Mouse (Mus musculus): Measurements from ENCODE around the gene Uvrag. TPM values are rescaled to one million over a fixed set of nuclear protein-coding genes. Genes with fewer than 3 reads are reported as not detected.

The Uvrag gene
- total RNA-seq, 2 experiments from 2014 or later, result 9.1 to 10.8 TPM

- DNase-seq, result no peak
Observed at GRCm38 (mm10) chr7:99164873-99165410, 24.0 kb upstream of the Uvrag start.

- DNase-seq, result no peak
Observed at GRCm38 (mm10) chr7:99162462-99162861, 21.5 kb upstream of the Uvrag start.

GRCm38 (mm10) chr7:99161961-99162360 is 21.0 kb upstream of the Uvrag start:
- no peak for DNase-seq

- DNase-seq, result peak; percentile 70
Observed at GRCm38 (mm10) chr7:99161529-99161928, 20.6 kb upstream of the Uvrag start.

- no peak for DNase-seq
Observed at GRCm38 (mm10) chr7:99160995-99161394, 20.1 kb upstream of the Uvrag start.

- no peak for DNase-seq
Observed at GRCm38 (mm10) chr7:99159446-99159845, 18.5 kb upstream of the Uvrag start.

GRCm38 (mm10) chr7:99158904-99159303 is 18.0 kb upstream of the Uvrag start:
- DNase-seq, result no peak

GRCm38 (mm10) chr7:99158011-99158410 is 17.1 kb upstream of the Uvrag start:
- DNase-seq, result no peak

- DNase-seq, result no peak
Observed at GRCm38 (mm10) chr7:99156737-99157136, 15.8 kb upstream of the Uvrag start.

- no peak for DNase-seq
Observed at GRCm38 (mm10) chr7:99155311-99156289, 14.7 kb upstream of the Uvrag start.

GRCm38 (mm10) chr7:99154648-99155151 is 13.8 kb upstream of the Uvrag start:
- DNase-seq, result no peak

GRCm38 (mm10) chr7:99153686-99154202 is 12.8 kb upstream of the Uvrag start:
- no peak for DNase-seq

- DNase-seq, result no peak
Observed at GRCm38 (mm10) chr7:99152756-99153155, 11.8 kb upstream of the Uvrag start.

GRCm38 (mm10) chr7:99151342-99151741 is 10.4 kb upstream of the Uvrag start:
- peak; percentile 89 for DNase-seq

- DNase-seq, result no peak
Observed at GRCm38 (mm10) chr7:99149017-99149416, 8.1 kb upstream of the Uvrag start.

- no peak for DNase-seq
Observed at GRCm38 (mm10) chr7:99147494-99147893, 6.6 kb upstream of the Uvrag start.

- no peak for DNase-seq
Observed at GRCm38 (mm10) chr7:99146906-99147305, 6.0 kb upstream of the Uvrag start.

- peak; percentile 57 for DNase-seq
Observed at GRCm38 (mm10) chr7:99146011-99146410, 5.1 kb upstream of the Uvrag start.

GRCm38 (mm10) chr7:99144616-99145015 is 3.7 kb upstream of the Uvrag start:
- DNase-seq, result no peak

GRCm38 (mm10) chr7:99143244-99143643 is 2.3 kb upstream of the Uvrag start:
- no peak for DNase-seq

GRCm38 (mm10) chr7:99141919-99142606 is 1.1 kb upstream of the Uvrag start:
- DNase-seq, result no peak

GRCm38 (mm10) chr7:99140511-99140910 is 430 bp downstream of the Uvrag start:
- no peak for DNase-seq

Data from gastrocnemius, postnatal 25 days (tissue).